Mouse (Mus musculus) stomach, embryonic 16.5 days (tissue): ENCODE results near the gene Ier5l. TPM values are rescaled to one million over a fixed set of nuclear protein-coding genes. Genes with fewer than 3 reads are reported as not detected.

Experiments
- ATAC-seq: fragments of 200-750 bp; cut with Nextera tagmentation; 2 replicates; pipeline ENCODE4 v1.8.0; 2017; ENCODE audit warnings: moderate number of reproducible peaks, moderate TSS enrichment; ENCODE audit not compliant: insufficient read depth, low FRiP score
- H3K27ac ChIP-seq: fragments of 300-500 bp; sonication (generic); 2 replicates; pipeline ENCODE4 v1.5.1; 2014; ENCODE audit warnings: low read length
- H3K27me3 ChIP-seq: fragments of 300-500 bp; sonication (generic); 2 replicates; pipeline ENCODE4 v1.6.1; 2014; ENCODE audit warnings: low read length, control low read depth, mixed read lengths; ENCODE audit not compliant: control insufficient read depth, insufficient read depth
- H3K36me3 ChIP-seq: fragments of 300-500 bp; sonication (generic); 2 replicates; pipeline ENCODE4 v1.6.1; 2014; ENCODE audit warnings: low read length; ENCODE audit not compliant: control insufficient read depth, insufficient read depth
- H3K4me1 ChIP-seq: fragments of 300-500 bp; sonication (generic); 2 replicates; pipeline ENCODE4 v1.6.1; 2014; ENCODE audit warnings: low read length, control low read depth, mixed read lengths; ENCODE audit not compliant: control insufficient read depth, insufficient read depth
- H3K4me2 ChIP-seq: fragments of 300-500 bp; sonication (generic); 2 replicates; pipeline ENCODE4 v1.6.1; 2014; ENCODE audit warnings: low read depth, low read length, mixed read lengths
- H3K4me3 ChIP-seq: fragments of 300-500 bp; sonication (generic); replicated peaks from 2 replicates; pipeline ENCODE4 v1.5.1; 2014; ENCODE audit warnings: mild to moderate bottlenecking, low read length
- H3K9ac ChIP-seq: fragments of 300-500 bp; sonication (generic); 2 replicates; pipeline ENCODE4 v1.6.1; 2014; ENCODE audit warnings: low read length
- H3K9me3 ChIP-seq: fragments of 300-500 bp; sonication (generic); replicated peaks from 2 replicates; pipeline ENCODE4 v1.6.1; 2016; ENCODE audit warnings: low read length, control low read depth; ENCODE audit not compliant: control insufficient read depth
- WGBS: fragments of 180-500 bp; shearing (Covaris S2); extraction: QIAGEN DNeasy Blood & Tissue Kit; methylation state at CpG from one replicate; pipeline ENCODE4 v1.1.7; 2014; 5-methylcytosine and 5-hydroxymethylcytosine counted together
- polyA plus RNA-seq: library from polyadenylated mRNA; unstranded; fragments of >200 nt; fragmentation: Nextera tagmentation; extraction: Ambion mirVana; gene quantifications from 2 replicates; pipeline ENCODE4 v1.2.1, GENCODE M21; 2015

Ier5l gene
- polyA plus RNA-seq, 1 experiment from 2014 or later: 0.83 TPM

GRCm38 (mm10) chr2:30463904-30464330 is 10.1 kb downstream of the Ier5l start:
- H3K9ac ChIP-seq: peak overlapping the region; percentile 37

GRCm38 (mm10) chr2:30463341-30463761 is 10.7 kb downstream of the Ier5l start:
- 17% methylated on average over 5 of the region's 5 CpGs for WGBS
- Histone ChIP-seq H3K4me2 (peak overlapping the region; percentile 44), H3K36me3 (no peaks in the 10 kb centered on the region), H3K4me3 (peak overlapping the region; percentile 37), H3K27ac (peak overlapping the region; percentile 92), H3K9ac (peak overlapping the region; percentile 37), H3K9me3 (no peaks in the 10 kb centered on the region), H3K27me3 (no peaks in the 10 kb centered on the region; the same call in 1 of the 2 replicates), H3K4me1 (peaks cover 24% of the 10 kb centered on the region)
- peak; percentile 83 for ATAC-seq

More at GRCm38 (mm10) chr2:30463904-30464330, 10.1 kb downstream of the Ier5l start:
- Histone ChIP-seq H3K9me3 (no peaks in the 10 kb centered on the region), H3K4me2 (peak overlapping the region; percentile 44), H3K36me3 (no peaks in the 10 kb centered on the region), H3K27ac (peak overlapping the region; percentile 92), H3K4me3 (peak overlapping the region; percentile 37), H3K4me1 (peaks cover 25% of the 10 kb centered on the region), H3K27me3 (no peaks in the 10 kb centered on the region; the same call in 1 of the 2 replicates)
- WGBS: 2% methylated on average over 9 of the region's 9 CpGs
- ATAC-seq: peak; percentile 93

- Histone ChIP-seq H3K4me3 (no peak overlapping the region), H3K36me3 (peaks cover 1% of the 10 kb centered on the region; the same call in 1 of the 2 replicates), H3K4me1 (peaks cover 14% of the 10 kb centered on the region), H3K4me2 (no peak overlapping the region), H3K27ac (no peak overlapping the region), H3K9me3 (no peaks in the 10 kb centered on the region), H3K9ac (no peak overlapping the region), H3K27me3 (no peaks in the 10 kb centered on the region)
- 85% methylated on average over 6 of the region's 6 CpGs for WGBS
- ATAC-seq: no peak
Measured at GRCm38 (mm10) chr2:30459241-30459640, 14.8 kb downstream of the Ier5l start.

- H3K27ac ChIP-seq: no peak overlapping the region
- H3K36me3 ChIP-seq: peaks cover 7% of the 10 kb centered on the region; the same call in 1 of the 2 replicates
- no peak overlapping the region for H3K4me3 ChIP-seq
- H3K27me3 ChIP-seq: no peaks in the 10 kb centered on the region
- no peak for ATAC-seq
- H3K4me2 ChIP-seq: no peak overlapping the region
- H3K9ac ChIP-seq: no peak overlapping the region
- WGBS: 71% methylated on average over 6 of the region's 6 CpGs
- H3K9me3 ChIP-seq: no peaks in the 10 kb centered on the region
- H3K4me1 ChIP-seq: peaks cover 10% of the 10 kb centered on the region
Measured at GRCm38 (mm10) chr2:30458349-30458748, 15.7 kb downstream of the Ier5l start.

- peaks cover 7% of the 10 kb centered on the region; the same call in 1 of the 2 replicates for H3K36me3 ChIP-seq
- H3K9ac ChIP-seq: no peak overlapping the region
- ATAC-seq: no peak
- no peaks in the 10 kb centered on the region for H3K9me3 ChIP-seq
- peak overlapping the region; percentile 47; the same call in 1 of the 2 replicates for H3K27ac ChIP-seq
- peaks cover 3% of the 10 kb centered on the region; the same call in 1 of the 2 replicates for H3K4me1 ChIP-seq
- no peak overlapping the region for H3K4me2 ChIP-seq
- WGBS: 65% methylated on average over 13 of the region's 13 CpGs
- no peak overlapping the region for H3K4me3 ChIP-seq
- H3K27me3 ChIP-seq: no peaks in the 10 kb centered on the region
Measured at GRCm38 (mm10) chr2:30456104-30456980, 17.7 kb downstream of the Ier5l start.

- Histone ChIP-seq H3K27ac (no peak overlapping the region), H3K9me3 (peaks cover 6% of the 10 kb centered on the region; the same call in 1 of the 2 replicates), H3K36me3 (peaks cover 17% of the 10 kb centered on the region), H3K4me3 (no peak overlapping the region), H3K4me1 (peaks cover 3% of the 10 kb centered on the region; the same call in 1 of the 2 replicates), H3K9ac (no peak overlapping the region), H3K4me2 (no peak overlapping the region), H3K27me3 (no peaks in the 10 kb centered on the region)
- 82% methylated on average over 5 of the region's 5 CpGs for WGBS
- ATAC-seq: no peak
Measured at GRCm38 (mm10) chr2:30454587-30454986, 19.4 kb downstream of the Ier5l start.

- Histone ChIP-seq H3K9me3 (peaks cover 6% of the 10 kb centered on the region; the same call in 1 of the 2 replicates), H3K4me2 (no peak overlapping the region), H3K9ac (no peak overlapping the region), H3K36me3 (peaks cover 21% of the 10 kb centered on the region), H3K27ac (peak overlapping the region; percentile 30; the same call in 1 of the 2 replicates), H3K4me3 (no peak overlapping the region), H3K4me1 (peaks cover 3% of the 10 kb centered on the region; the same call in 1 of the 2 replicates), H3K27me3 (no peaks in the 10 kb centered on the region)
- ATAC-seq: no peak
- WGBS: 75% methylated on average over 3 of the region's 3 CpGs
Measured at GRCm38 (mm10) chr2:30453570-30453969, 20.4 kb downstream of the Ier5l start.

GRCm38 (mm10) chr2:30451525-30451924 is 22.5 kb downstream of the Ier5l start:
- H3K9ac ChIP-seq: no peak overlapping the region
- peak overlapping the region; percentile 43 for H3K27ac ChIP-seq
- no peak overlapping the region for H3K4me2 ChIP-seq
- H3K9me3 ChIP-seq: peaks cover 6% of the 10 kb centered on the region; the same call in 1 of the 2 replicates
- 72% methylated on average over 3 of the region's 3 CpGs for WGBS
- H3K27me3 ChIP-seq: no peaks in the 10 kb centered on the region
- no peak overlapping the region for H3K4me3 ChIP-seq
- H3K36me3 ChIP-seq: peaks cover 23% of the 10 kb centered on the region
- peaks cover 2% of the 10 kb centered on the region; the same call in 1 of the 2 replicates for H3K4me1 ChIP-seq
- no peak for ATAC-seq

- Histone ChIP-seq H3K27ac (no peak overlapping the region), H3K4me1 (peaks cover 5% of the 10 kb centered on the region), H3K9me3 (peaks cover 6% of the 10 kb centered on the region; the same call in 1 of the 2 replicates), H3K9ac (no peak overlapping the region), H3K36me3 (peaks cover 23% of the 10 kb centered on the region), H3K4me3 (no peak overlapping the region), H3K27me3 (no peaks in the 10 kb centered on the region), H3K4me2 (no peak overlapping the region)
- WGBS: 69% methylated on average over 1 of the region's 1 CpGs
- ATAC-seq: no peak
Measured at GRCm38 (mm10) chr2:30450530-30450929, 23.5 kb downstream of the Ier5l start.
